Mouse (Mus musculus): ENCODE measurements around the gene Ung. TPM values are rescaled to one million over a fixed set of nuclear protein-coding genes. Genes with fewer than 3 reads are reported as not detected.

Gene Ung
- polyA plus RNA-seq, 1 experiment from 2014 or later, result 18.1 TPM

- H3K9me3 ChIP-seq (ENCODE audit: control insufficient read depth, low read length), result no peaks in the 10 kb centered on the region
- no peaks in the 10 kb centered on the region for H3K4me1 ChIP-seq (replicated peaks; ENCODE audit: control insufficient read depth, insufficient read depth, low read length)
- no peaks in the 10 kb centered on the region for H3K36me3 ChIP-seq (ENCODE audit: control insufficient read depth, insufficient read depth, low read length)
- DNase-seq (ENCODE audit: low spot score) (no peak), ATAC-seq (ENCODE audit: low FRiP score) (no peak)
- no peak overlapping the region for H3K4me2 ChIP-seq (replicated peaks; ENCODE audit: low read depth, low read length)
- 88% methylated on average over 15 of the region's 15 CpGs for WGBS
- H3K9ac ChIP-seq (ENCODE audit: low read depth, low read length), result no peak overlapping the region
- H3K27ac ChIP-seq (ENCODE audit: low read depth, low read length), result no peak overlapping the region
- H3K4me3 ChIP-seq (ENCODE audit: low read depth, low read length), result no peak overlapping the region
- H3K27me3 ChIP-seq (ENCODE audit: control insufficient read depth, insufficient read depth, low read length), result no peaks in the 10 kb centered on the region
Measured at GRCm38 (mm10) chr5:114137481-114138276, 7.5 kb downstream of the Ung start.

- no peaks in the 10 kb centered on the region for H3K36me3 ChIP-seq (ENCODE audit: control insufficient read depth, insufficient read depth, low read length)
- WGBS, result 76% methylated on average over 21 of the region's 21 CpGs
- DNase-seq (ENCODE audit: low spot score), result peak; percentile 16
- no peaks in the 10 kb centered on the region for H3K9me3 ChIP-seq (ENCODE audit: control insufficient read depth, low read length)
- no peak overlapping the region for H3K4me2 ChIP-seq (replicated peaks; ENCODE audit: low read depth, low read length)
- no peak; the same call in 1 of the 2 replicates for ATAC-seq (ENCODE audit: low FRiP score)
- no peak overlapping the region for H3K9ac ChIP-seq (ENCODE audit: low read depth, low read length)
- no peak overlapping the region for H3K4me3 ChIP-seq (ENCODE audit: low read depth, low read length)
- H3K27ac ChIP-seq (ENCODE audit: low read depth, low read length), result peak overlapping the region; percentile 51; the same call in 1 of the 2 replicates
- no peaks in the 10 kb centered on the region for H3K4me1 ChIP-seq (replicated peaks; ENCODE audit: control insufficient read depth, insufficient read depth, low read length)
- H3K27me3 ChIP-seq (ENCODE audit: control insufficient read depth, insufficient read depth, low read length), result no peaks in the 10 kb centered on the region
Measured at GRCm38 (mm10) chr5:114138277-114139164, 8.3 kb downstream of the Ung start.

- no peak overlapping the region for H3K9ac ChIP-seq (ENCODE audit: low read depth, low read length)
- peak; percentile 59 for DNase-seq (ENCODE audit: low spot score)
- no peaks in the 10 kb centered on the region for H3K27me3 ChIP-seq (ENCODE audit: control insufficient read depth, insufficient read depth, low read length)
- ATAC-seq (ENCODE audit: low FRiP score), result peak; percentile 33; the same call in 1 of the 2 replicates
- no peak overlapping the region for H3K4me2 ChIP-seq (replicated peaks; ENCODE audit: low read depth, low read length)
- H3K36me3 ChIP-seq (ENCODE audit: control insufficient read depth, insufficient read depth, low read length), result no peaks in the 10 kb centered on the region
- 0 out of 2 replicates have a peak overlapping the region, but pooled peaks have one; percentile 51 for H3K27ac ChIP-seq (ENCODE audit: low read depth, low read length)
- no peak overlapping the region for H3K4me3 ChIP-seq (ENCODE audit: low read depth, low read length)
- no peaks in the 10 kb centered on the region for H3K4me1 ChIP-seq (replicated peaks; ENCODE audit: control insufficient read depth, insufficient read depth, low read length)
- no peaks in the 10 kb centered on the region for H3K9me3 ChIP-seq (ENCODE audit: control insufficient read depth, low read length)
- 42% methylated on average over 9 of the region's 9 CpGs for WGBS
Measured at GRCm38 (mm10) chr5:114139175-114139574, 9.0 kb downstream of the Ung start.

- ATAC-seq (ENCODE audit: low FRiP score) (no peak), DNase-seq (ENCODE audit: low spot score) (no peak)
- no peak within 1 kb of the TSS for H3K9ac ChIP-seq (ENCODE audit: low read depth, low read length)
- no peak within 1 kb of the TSS for H3K4me3 ChIP-seq (ENCODE audit: low read depth, low read length)
- H3K4me2 ChIP-seq (replicated peaks; ENCODE audit: low read depth, low read length), result no peak within 1 kb of the TSS
- WGBS, result 46% methylated on average over 19 of the region's 19 CpGs
- H3K9me3 ChIP-seq (ENCODE audit: control insufficient read depth, low read length), result no peaks in the 10 kb centered on the region
- H3K36me3 ChIP-seq (ENCODE audit: control insufficient read depth, insufficient read depth, low read length), result no peaks in the 10 kb centered on the region
- H3K27me3 ChIP-seq (ENCODE audit: control insufficient read depth, insufficient read depth, low read length), result no peaks in the 10 kb centered on the region
- no peaks in the 10 kb centered on the region for H3K4me1 ChIP-seq (replicated peaks; ENCODE audit: control insufficient read depth, insufficient read depth, low read length)
- H3K27ac ChIP-seq (ENCODE audit: low read depth, low read length), result no peak within 1 kb of the TSS
Measured at GRCm38 (mm10) chr5:114146028-114146888, 16.1 kb downstream of the Ung start, which contains the start of gene Acacb. Gene Acacb, plus strand, starts transcription at chr5:114146535.

GRCm38 (mm10) chr5:114147043-114147972 lies 17.1 kb downstream of the Ung start:
- ATAC-seq (ENCODE audit: low FRiP score), result no peak
- no peak overlapping the region for H3K4me3 ChIP-seq (ENCODE audit: low read depth, low read length)
- H3K9ac ChIP-seq (ENCODE audit: low read depth, low read length), result no peak overlapping the region

DNA sequence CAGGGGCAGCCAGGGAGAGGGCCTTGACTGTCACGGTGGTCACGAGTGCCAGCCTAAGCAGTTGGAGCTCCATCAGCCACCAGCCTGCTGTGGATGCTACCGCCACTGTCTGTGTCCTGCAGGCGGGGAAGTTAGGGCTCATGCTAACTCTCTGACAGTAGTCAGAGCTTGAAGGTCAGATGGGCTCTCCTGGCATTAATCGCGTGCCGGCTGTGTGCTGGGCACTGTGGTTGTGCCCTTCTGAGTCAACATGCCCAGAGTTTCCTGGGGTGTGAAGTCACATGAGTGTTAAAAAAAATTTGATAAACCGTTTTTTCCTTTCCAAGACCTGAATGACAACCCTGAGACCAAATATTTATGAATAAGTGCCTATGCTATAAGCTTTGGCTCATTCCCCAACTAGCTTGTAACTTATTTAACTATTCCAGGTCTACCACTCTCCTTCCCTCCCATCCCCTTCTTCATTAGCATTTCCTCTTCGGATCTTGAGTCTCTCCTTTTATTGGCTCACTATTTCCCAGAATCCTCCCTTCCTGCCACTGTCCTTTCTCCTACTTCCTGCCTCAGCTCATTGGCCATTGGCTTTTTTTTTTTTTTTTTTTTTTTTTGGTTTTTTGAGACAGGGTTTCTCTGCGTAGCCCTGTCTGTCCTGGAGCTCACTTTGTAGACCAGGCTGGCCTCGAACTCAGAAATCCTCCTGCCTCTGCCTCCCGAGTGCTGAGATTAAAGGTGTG lies 22.3 kb downstream of the Ung start:
- no peak overlapping the region for H3K9ac ChIP-seq (ENCODE audit: low read depth, low read length)
- H3K27ac ChIP-seq (ENCODE audit: low read depth, low read length), result no peak overlapping the region
- H3K36me3 ChIP-seq (ENCODE audit: control insufficient read depth, insufficient read depth, low read length), result no peaks in the 10 kb centered on the region
- H3K4me3 ChIP-seq (ENCODE audit: low read depth, low read length), result no peak overlapping the region
- WGBS, result 89% methylated on average over 12 of the region's 12 CpGs
- no peaks in the 10 kb centered on the region for H3K9me3 ChIP-seq (ENCODE audit: control insufficient read depth, low read length)
- H3K27me3 ChIP-seq (ENCODE audit: control insufficient read depth, insufficient read depth, low read length), result no peaks in the 10 kb centered on the region
- H3K4me2 ChIP-seq (replicated peaks; ENCODE audit: low read depth, low read length), result no peak overlapping the region
- DNase-seq (ENCODE audit: low spot score) (no peak), ATAC-seq (ENCODE audit: low FRiP score) (no peak)
- H3K4me1 ChIP-seq (replicated peaks; ENCODE audit: control insufficient read depth, insufficient read depth, low read length), result no peaks in the 10 kb centered on the region

More at GRCm38 (mm10) chr5:114147043-114147972, 17.1 kb downstream of the Ung start:
- Histone ChIP-seq H3K36me3 (ENCODE audit: control insufficient read depth, insufficient read depth, low read length) (no peaks in the 10 kb centered on the region), H3K27me3 (ENCODE audit: control insufficient read depth, insufficient read depth, low read length) (no peaks in the 10 kb centered on the region), H3K4me1 (replicated peaks; ENCODE audit: control insufficient read depth, insufficient read depth, low read length) (no peaks in the 10 kb centered on the region), H3K27ac (ENCODE audit: low read depth, low read length) (no peak overlapping the region), H3K4me2 (replicated peaks; ENCODE audit: low read depth, low read length) (no peak overlapping the region), H3K9me3 (ENCODE audit: control insufficient read depth, low read length) (no peaks in the 10 kb centered on the region)
- WGBS, result 85% methylated on average over 14 of the region's 14 CpGs
- no peak for DNase-seq (ENCODE audit: low spot score)

DNA sequence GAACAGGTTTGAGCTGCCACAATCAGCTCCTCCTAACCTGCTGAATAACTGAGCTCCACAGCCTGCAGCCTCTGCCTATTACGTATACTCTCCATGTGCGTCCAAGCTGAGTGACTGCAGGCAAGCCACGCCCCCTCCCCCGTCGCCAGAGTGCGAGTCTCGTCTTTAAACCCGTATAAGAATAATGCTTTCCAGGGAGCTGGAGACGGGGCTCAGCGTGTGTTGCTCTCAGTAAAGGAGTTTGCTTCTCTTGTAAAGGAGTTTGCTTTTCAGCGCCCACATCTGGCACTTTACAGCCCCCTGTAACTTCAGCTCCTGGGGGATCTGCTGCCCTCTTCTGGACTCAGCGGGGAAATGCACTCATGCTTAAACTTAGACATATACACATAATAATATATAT lies 23.3 kb downstream of the Ung start:
- no peak overlapping the region for H3K4me2 ChIP-seq (replicated peaks; ENCODE audit: low read depth, low read length)
- H3K4me1 ChIP-seq (replicated peaks; ENCODE audit: control insufficient read depth, insufficient read depth, low read length), result no peaks in the 10 kb centered on the region
- H3K27me3 ChIP-seq (ENCODE audit: control insufficient read depth, insufficient read depth, low read length), result no peaks in the 10 kb centered on the region
- 0 out of 2 replicates have a peak overlapping the region, but pooled peaks have one; percentile 16 for H3K4me3 ChIP-seq (ENCODE audit: low read depth, low read length)
- no peaks in the 10 kb centered on the region for H3K9me3 ChIP-seq (ENCODE audit: control insufficient read depth, low read length)
- ATAC-seq (ENCODE audit: low FRiP score), result no peak
- no peak overlapping the region for H3K9ac ChIP-seq (ENCODE audit: low read depth, low read length)
- no peaks in the 10 kb centered on the region for H3K36me3 ChIP-seq (ENCODE audit: control insufficient read depth, insufficient read depth, low read length)
- 3% methylated on average over 12 of the region's 12 CpGs for WGBS
- no peak overlapping the region for H3K27ac ChIP-seq (ENCODE audit: low read depth, low read length)
- peak; percentile 60 for DNase-seq (ENCODE audit: low spot score)

Measured in hindbrain, embryonic 11.5 days (tissue).